Mouse (Mus musculus) right cerebral cortex, postnatal 25 days (tissue): ENCODE measurements around the gene Cpne6.

Experiments
- DNase-seq: peaks from one replicate; pipeline ENCODE4 v3.0.0; 2022

Cpne6 gene

GRCm38 (mm10) chr14:55505612-55506011, 4.6 kb upstream of the Cpne6 start:
- DNase-seq: no peak

GRCm38 (mm10) chr14:55507801-55508200, 2.4 kb upstream of the Cpne6 start:
- DNase-seq: no peak

GRCm38 (mm10) chr14:55509540-55509939, 705 bp upstream of the Cpne6 start:
- DNase-seq: no peak

GRCm38 (mm10) chr14:55511037-55511436, 792 bp downstream of the Cpne6 start:
- peak; percentile 75 for DNase-seq

GRCm38 (mm10) chr14:55513927-55514326, 3.7 kb downstream of the Cpne6 start:
- DNase-seq: no peak

GRCm38 (mm10) chr14:55515846-55516245, 5.6 kb downstream of the Cpne6 start:
- no peak for DNase-seq

GRCm38 (mm10) chr14:55518897-55519296, 8.7 kb downstream of the Cpne6 start:
- peak; percentile 75 for DNase-seq

- DNase-seq: no peak
Observed at GRCm38 (mm10) chr14:55519604-55520003, 9.4 kb downstream of the Cpne6 start.

GRCm38 (mm10) chr14:55520451-55521361, 10.5 kb downstream of the Cpne6 start:
- peak; percentile 67 for DNase-seq

GRCm38 (mm10) chr14:55524062-55524461, 13.8 kb downstream of the Cpne6 start:
- no peak for DNase-seq

- DNase-seq: no peak
Observed at GRCm38 (mm10) chr14:55524785-55525184, 14.5 kb downstream of the Cpne6 start, which contains the start of gene Nrl. Gene Nrl, minus strand, starts transcription at chr14:55524981.

GRCm38 (mm10) chr14:55526674-55527073, 16.4 kb downstream of the Cpne6 start:
- DNase-seq: no peak

- DNase-seq: no peak
Observed at GRCm38 (mm10) chr14:55527940-55528339, 17.7 kb downstream of the Cpne6 start.

GRCm38 (mm10) chr14:55536116-55536745, 26.0 kb downstream of the Cpne6 start:
- DNase-seq: no peak

GRCm38 (mm10) chr14:55540067-55540786, 30.0 kb downstream of the Cpne6 start, which contains the start of gene Pck2:
Gene Pck2, plus strand, starts transcription at chr14:55540266.
- DNase-seq: peak; percentile 76

GRCm38 (mm10) chr14:55540787-55541321, 30.6 kb downstream of the Cpne6 start:
- DNase-seq: peak; percentile 74

- no peak for DNase-seq
Observed at GRCm38 (mm10) chr14:55542268-55542667, 32.0 kb downstream of the Cpne6 start.

- no peak for DNase-seq
Observed at GRCm38 (mm10) chr14:55544334-55544733, 34.1 kb downstream of the Cpne6 start.

- DNase-seq: no peak
Observed at GRCm38 (mm10) chr14:55550191-55550590, 39.9 kb downstream of the Cpne6 start.

- DNase-seq: no peak
Observed at GRCm38 (mm10) chr14:55551347-55551746, 41.1 kb downstream of the Cpne6 start.

- DNase-seq: no peak
Observed at GRCm38 (mm10) chr14:55551794-55552193, 41.5 kb downstream of the Cpne6 start.

- DNase-seq: no peak
Observed at GRCm38 (mm10) chr14:55554635-55555034, 44.4 kb downstream of the Cpne6 start.

- DNase-seq: no peak
Observed at GRCm38 (mm10) chr14:55555788-55556187, 45.5 kb downstream of the Cpne6 start.
